Mouse (Mus musculus) heart, embryonic 12.5 days (tissue): ENCODE data around the gene Ovol3. TPM values are rescaled to one million over a fixed set of nuclear protein-coding genes. Genes with fewer than 3 reads are reported as not detected.

ENCODE experiments used
- ATAC-seq: fragments of 200-750 bp; cut with Nextera tagmentation; 2 replicates; pipeline ENCODE4 v1.8.0; 2017; ENCODE audit warnings: moderate TSS enrichment, moderate library complexity; ENCODE audit not compliant: insufficient number of reproducible peaks, low FRiP score
- H3K27ac ChIP-seq: fragments of 300-500 bp; sonication (generic); 2 replicates; pipeline ENCODE4 v1.5.1; 2016; ENCODE audit warnings: mild to moderate bottlenecking, moderate library complexity; ENCODE audit not compliant: poor library complexity, severe bottlenecking
- H3K27me3 ChIP-seq: fragments of 300-500 bp; sonication (generic); replicated peaks from 2 replicates; pipeline ENCODE4 v1.6.1; 2016; ENCODE audit warnings: mild to moderate bottlenecking, moderate library complexity
- H3K36me3 ChIP-seq: fragments of 300-500 bp; sonication (generic); 2 replicates; pipeline ENCODE4 v1.6.1; 2016; ENCODE audit warnings: mild to moderate bottlenecking, moderate library complexity
- H3K4me1 ChIP-seq: fragments of 300-500 bp; sonication (generic); replicated peaks from 2 replicates; pipeline ENCODE4 v1.6.1; 2016; ENCODE audit warnings: mild to moderate bottlenecking
- H3K4me2 ChIP-seq: fragments of 300-500 bp; sonication (generic); 2 replicates; pipeline ENCODE4 v1.6.1; 2016; ENCODE audit warnings: mild to moderate bottlenecking, moderate library complexity
- H3K4me3 ChIP-seq: fragments of 300-500 bp; sonication (generic); 2 replicates; pipeline ENCODE4 v1.5.1; 2016; ENCODE audit warnings: mild to moderate bottlenecking
- H3K9ac ChIP-seq: fragments of 300-500 bp; sonication (generic); 2 replicates; pipeline ENCODE4 v1.6.1; 2016; ENCODE audit warnings: mild to moderate bottlenecking, moderate library complexity
- H3K9me3 ChIP-seq: fragments of 300-500 bp; sonication (generic); replicated peaks from 2 replicates; pipeline ENCODE4 v1.6.1; 2016; ENCODE audit warnings: mild to moderate bottlenecking, moderate library complexity
- WGBS: fragments of 180-500 bp; shearing (Covaris S2); methylation state at CpG from one replicate; pipeline ENCODE4 v1.1.7; 2016; 5-methylcytosine and 5-hydroxymethylcytosine counted together
- polyA plus RNA-seq: library from polyadenylated mRNA; unstranded; fragments of >200 nt; fragmentation: Nextera tagmentation; extraction: Ambion mirVana; gene quantifications from 2 replicates; pipeline ENCODE4 v1.2.1, GENCODE M21; 2016

Gene Ovol3
- polyA plus RNA-seq = not detected in 2 replicates

DNA sequence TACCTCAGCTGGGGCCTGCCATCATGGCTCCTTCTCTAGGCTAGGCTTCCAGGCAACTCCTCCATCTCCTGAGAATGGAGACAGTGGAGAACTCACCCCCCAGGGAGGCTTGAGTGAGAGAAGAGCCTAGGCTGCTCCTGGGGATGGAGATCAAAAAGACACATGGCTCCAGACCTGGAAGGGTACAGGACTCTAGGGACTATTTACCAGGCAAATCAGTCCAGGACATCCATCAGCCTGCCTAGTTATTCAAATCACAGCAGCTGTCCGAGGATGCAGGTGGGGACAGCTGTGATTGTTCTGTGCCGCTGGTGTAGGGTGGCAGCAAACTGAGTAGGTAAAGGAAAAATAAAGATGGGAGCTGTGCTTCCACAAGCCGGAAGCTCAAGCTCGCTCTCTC, at the start of gene Ovol3:
Ovol3 (minus strand) TSS at position 101 of the 400 bp plus-strand sequence.
- H3K4me2 ChIP-seq = no peak within 1 kb of the TSS
- no peak for ATAC-seq
- 81% methylated on average over 4 of the region's 4 CpGs for WGBS
- no peaks in the 10 kb centered on the region for H3K9me3 ChIP-seq
- H3K4me3 ChIP-seq = no peak within 1 kb of the TSS
- peaks cover 28% of the 10 kb centered on the region for H3K36me3 ChIP-seq
- H3K4me1 ChIP-seq = peaks cover 16% of the 10 kb centered on the region
- no peak within 1 kb of the TSS for H3K9ac ChIP-seq
- H3K27ac ChIP-seq = no peak within 1 kb of the TSS
- no peaks in the 10 kb centered on the region for H3K27me3 ChIP-seq

DNA sequence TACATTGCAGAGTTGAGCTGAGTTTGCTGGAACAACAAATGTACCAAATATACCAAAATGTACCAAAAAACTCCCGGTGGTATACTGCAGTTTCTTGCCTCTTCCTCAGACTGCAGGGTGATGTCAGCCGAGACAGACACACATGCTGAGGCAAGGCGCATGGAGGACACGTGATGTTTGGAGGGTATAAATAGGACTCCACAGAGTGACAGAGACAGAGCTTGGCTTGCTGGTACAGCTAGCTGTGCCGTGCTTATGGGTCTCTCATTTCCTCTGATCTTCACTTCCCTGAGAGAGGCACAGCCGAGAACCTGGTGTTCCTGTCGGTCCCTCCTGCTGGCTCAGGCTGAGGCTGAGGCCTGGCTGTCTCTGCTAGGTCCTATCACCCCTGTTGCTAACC, 47.2 kb upstream of the Ovol3 start:
- Histone ChIP-seq H3K9me3 (no peaks in the 10 kb centered on the region), H3K36me3 (no peaks in the 10 kb centered on the region), H3K9ac (0 out of 2 replicates have a peak overlapping the region, but pooled peaks have one; percentile 32), H3K27ac (no peak overlapping the region), H3K4me1 (peaks cover 10% of the 10 kb centered on the region), H3K4me3 (no peak overlapping the region), H3K4me2 (no peak overlapping the region), H3K27me3 (no peaks in the 10 kb centered on the region)
- 63% methylated on average over 7 of the region's 7 CpGs for WGBS
- no peak for ATAC-seq

DNA sequence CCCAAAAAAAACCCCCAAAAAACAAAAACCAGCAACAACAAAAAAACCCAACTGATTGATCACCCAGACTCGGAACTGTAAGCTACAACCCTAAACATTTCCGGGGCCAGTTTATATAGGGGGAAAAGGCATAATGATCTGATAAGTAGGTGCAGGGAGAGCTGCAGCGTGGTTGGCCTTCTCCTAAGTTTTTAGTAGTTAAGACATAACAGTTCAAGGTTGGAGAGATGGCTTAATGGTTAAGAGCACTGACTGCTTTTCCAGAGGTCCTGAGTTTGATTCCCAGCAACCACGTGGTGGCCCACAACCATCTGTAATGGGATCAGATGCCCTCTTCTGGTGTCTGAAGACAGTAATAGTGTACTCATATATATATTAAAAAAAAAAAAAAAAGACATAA, 46.0 kb upstream of the Ovol3 start:
- no peaks in the 10 kb centered on the region for H3K9me3 ChIP-seq
- H3K4me3 ChIP-seq = no peak overlapping the region
- H3K27me3 ChIP-seq = no peaks in the 10 kb centered on the region
- peaks cover 10% of the 10 kb centered on the region for H3K4me1 ChIP-seq
- no peak overlapping the region for H3K9ac ChIP-seq
- no peaks in the 10 kb centered on the region for H3K36me3 ChIP-seq
- H3K27ac ChIP-seq = no peak overlapping the region
- WGBS = 72% methylated on average over 4 of the region's 4 CpGs
- 0 out of 2 replicates have a peak overlapping the region, but pooled peaks have one; percentile 84 for H3K4me2 ChIP-seq
- no peak for ATAC-seq

DNA sequence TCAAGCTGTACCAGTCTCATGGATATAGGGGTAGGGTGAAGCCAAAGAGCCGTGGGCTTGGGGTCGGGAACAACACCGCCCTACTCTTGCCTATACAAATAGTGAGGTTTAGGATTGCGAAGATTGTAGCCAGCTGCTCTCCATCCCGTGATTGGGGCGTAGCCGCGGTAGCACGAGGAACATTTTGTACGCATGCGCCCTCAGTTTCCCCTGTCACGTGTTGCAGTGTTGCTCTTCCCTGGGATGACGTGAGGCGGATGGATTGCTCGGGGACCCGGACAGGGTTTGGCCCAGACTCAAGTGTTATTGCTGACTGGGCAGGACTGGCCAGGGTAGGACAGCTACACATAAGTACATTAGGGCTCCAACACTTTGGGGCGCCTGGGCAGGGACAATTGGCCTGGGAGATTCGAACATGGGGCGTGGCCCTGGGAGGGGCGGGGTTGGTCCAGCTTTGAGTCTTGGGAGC, 45.2 kb upstream of the Ovol3 start:
- Histone ChIP-seq H3K27ac (peak overlapping the region; percentile 98), H3K36me3 (no peaks in the 10 kb centered on the region), H3K9me3 (no peaks in the 10 kb centered on the region), H3K4me3 (peak overlapping the region; percentile 79), H3K27me3 (no peaks in the 10 kb centered on the region), H3K4me2 (peak overlapping the region; percentile 84), H3K4me1 (peaks cover 10% of the 10 kb centered on the region), H3K9ac (peak overlapping the region; percentile 64)
- under 1% methylated on average over 20 of the region's 20 CpGs for WGBS
- ATAC-seq = peak; percentile 84

DNA sequence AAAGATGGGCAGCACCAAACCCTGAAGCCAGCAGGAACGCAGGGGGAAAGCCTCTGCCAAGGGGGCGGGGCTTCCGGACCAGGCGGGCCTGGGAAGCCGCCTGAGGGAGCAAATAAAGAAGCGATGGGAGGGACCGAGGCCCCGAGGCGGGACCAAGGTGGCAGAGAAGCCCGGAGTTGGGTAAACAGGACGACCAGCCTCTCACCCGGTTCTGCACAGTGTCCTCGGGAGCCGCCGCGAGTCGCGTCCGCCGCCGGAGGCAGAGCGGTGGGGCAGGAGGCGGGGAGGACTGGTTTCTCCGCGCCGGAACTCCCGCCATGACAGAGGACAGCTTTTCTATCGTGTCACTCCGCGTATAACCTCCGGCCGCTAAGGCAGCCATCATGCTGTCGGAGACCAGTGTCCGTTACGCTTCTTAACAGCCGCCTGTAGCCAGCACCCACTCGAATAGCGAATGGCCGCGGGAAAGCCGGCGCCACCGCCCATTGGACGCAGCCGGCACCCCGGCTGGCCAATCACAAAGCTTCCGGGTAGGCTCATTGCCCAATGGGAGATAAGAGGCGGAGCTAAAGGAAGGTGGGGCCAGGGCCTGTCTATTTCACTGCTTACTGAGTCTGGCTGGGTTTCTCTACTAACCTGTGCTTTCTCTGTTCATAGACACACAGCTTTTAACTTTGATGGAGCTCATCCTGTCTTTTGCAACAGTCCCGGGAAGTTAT, 44.6 kb upstream of the Ovol3 start, which contains the start of the genes Thap8 and Wdr62:
Thap8 (plus strand) TSS at position 144 of the 719 bp plus-strand sequence.
Wdr62 (minus strand) TSS at position 469 of the 719 bp plus-strand sequence.
- Histone ChIP-seq H3K9me3 (no peaks in the 10 kb centered on the region), H3K4me3 (peak within 1 kb of the TSS; percentile 79), H3K27me3 (no peaks in the 10 kb centered on the region), H3K27ac (peak within 1 kb of the TSS; percentile 98), H3K4me1 (peaks cover 12% of the 10 kb centered on the region), H3K36me3 (no peaks in the 10 kb centered on the region), H3K9ac (peak within 1 kb of the TSS; percentile 80), H3K4me2 (peak within 1 kb of the TSS; percentile 84)
- WGBS = under 1% methylated on average over 49 of the region's 49 CpGs
- peak; percentile 96 for ATAC-seq

DNA sequence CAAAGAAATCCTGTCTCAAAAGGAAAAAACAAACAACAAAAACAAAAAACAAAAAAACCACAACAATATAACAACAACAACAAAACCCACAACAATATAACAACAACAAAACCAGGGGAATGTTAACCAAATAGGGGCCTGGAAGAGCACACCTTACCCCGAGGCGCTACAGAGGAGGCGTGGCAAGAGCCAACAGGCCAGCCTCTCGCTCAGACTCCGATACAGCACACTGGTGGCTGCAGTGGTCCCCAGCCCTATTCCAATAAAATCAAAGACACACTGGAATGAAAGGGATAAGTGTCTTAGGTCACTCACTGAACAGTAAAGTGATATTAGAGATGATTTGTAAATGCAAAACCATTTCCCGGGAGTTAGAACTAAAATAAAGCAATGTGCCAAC, 44.0 kb upstream of the Ovol3 start:
- WGBS = 1% methylated on average over 6 of the region's 6 CpGs
- Histone ChIP-seq H3K36me3 (no peaks in the 10 kb centered on the region), H3K4me3 (peak overlapping the region; percentile 79), H3K9ac (peak overlapping the region; percentile 80), H3K4me2 (peak overlapping the region; percentile 84), H3K27me3 (no peaks in the 10 kb centered on the region), H3K4me1 (peaks cover 18% of the 10 kb centered on the region), H3K9me3 (no peaks in the 10 kb centered on the region), H3K27ac (peak overlapping the region; percentile 98)
- ATAC-seq = no peak

DNA sequence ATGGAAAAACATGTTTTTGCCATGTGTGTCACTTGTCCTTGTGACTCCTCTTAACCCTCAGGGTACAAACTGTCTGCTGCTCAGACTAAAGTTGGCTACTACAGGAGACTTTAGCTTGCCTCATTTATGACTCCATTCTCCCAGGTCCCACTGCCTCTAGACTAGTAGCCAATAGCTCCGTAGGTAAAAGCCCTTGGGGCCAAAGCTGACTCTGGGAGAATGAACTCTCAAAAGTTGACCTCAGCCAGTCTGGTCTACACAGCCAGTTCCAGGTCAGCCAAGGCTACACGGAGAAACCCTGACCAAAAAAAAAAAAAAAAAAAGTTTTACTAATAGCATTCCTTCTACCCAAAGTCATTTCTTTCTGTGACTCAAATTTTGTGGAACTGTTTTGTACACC, 43.4 kb upstream of the Ovol3 start:
- Histone ChIP-seq H3K9me3 (no peaks in the 10 kb centered on the region), H3K4me3 (no peak overlapping the region), H3K4me1 (peaks cover 21% of the 10 kb centered on the region), H3K9ac (no peak overlapping the region), H3K27me3 (no peaks in the 10 kb centered on the region), H3K4me2 (peak overlapping the region; percentile 84), H3K27ac (no peak overlapping the region), H3K36me3 (no peaks in the 10 kb centered on the region)
- ATAC-seq = no peak
- WGBS = 60% methylated on average over 2 of the region's 2 CpGs

DNA sequence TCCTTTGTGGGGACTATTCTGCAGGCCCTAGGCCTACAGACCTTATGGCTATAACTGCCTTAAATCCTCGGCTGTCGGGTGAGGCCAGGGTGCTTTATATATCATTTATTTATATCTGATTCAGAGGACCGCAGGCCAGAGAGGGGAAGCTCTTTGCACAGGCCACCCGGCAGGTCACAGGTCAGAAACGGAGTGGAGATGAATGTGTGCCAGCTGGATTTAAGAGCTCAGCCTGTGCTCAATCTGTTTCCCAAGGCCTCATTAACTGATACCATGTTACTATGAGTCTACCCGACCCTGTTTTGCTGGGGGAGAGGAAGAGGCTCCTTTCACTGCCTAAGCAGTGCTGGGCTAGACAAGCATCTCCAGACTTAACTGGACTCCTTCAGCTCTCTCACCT, 38.9 kb upstream of the Ovol3 start:
- no peak overlapping the region for H3K27ac ChIP-seq
- no peak overlapping the region for H3K9ac ChIP-seq
- H3K36me3 ChIP-seq = peaks cover 32% of the 10 kb centered on the region
- no peak overlapping the region for H3K4me2 ChIP-seq
- no peak for ATAC-seq
- H3K4me1 ChIP-seq = peaks cover 14% of the 10 kb centered on the region
- H3K27me3 ChIP-seq = no peaks in the 10 kb centered on the region
- H3K9me3 ChIP-seq = no peaks in the 10 kb centered on the region
- 75% methylated on average over 6 of the region's 6 CpGs for WGBS
- no peak overlapping the region for H3K4me3 ChIP-seq

DNA sequence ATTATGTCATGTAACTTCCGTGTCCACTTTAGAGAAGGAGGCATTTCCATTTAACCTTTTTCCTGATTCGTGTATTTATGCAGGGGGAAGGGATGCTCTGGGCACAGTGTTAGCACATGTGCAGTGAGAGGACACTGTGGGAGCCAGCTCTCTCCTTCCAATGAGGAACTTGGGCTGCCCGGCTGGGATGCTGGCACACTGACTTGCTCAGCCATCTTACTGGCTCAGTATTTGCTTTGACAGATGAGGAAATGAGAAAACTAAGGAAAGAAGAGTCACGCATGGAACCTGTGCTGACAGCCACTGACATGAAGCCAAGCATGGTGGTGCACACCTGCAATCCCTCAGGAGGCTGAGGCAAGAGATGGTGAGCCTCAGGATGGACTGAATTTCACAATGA, 34.1 kb upstream of the Ovol3 start:
- no peak for ATAC-seq
- H3K9me3 ChIP-seq = no peaks in the 10 kb centered on the region
- H3K36me3 ChIP-seq = peaks cover 64% of the 10 kb centered on the region
- no peaks in the 10 kb centered on the region for H3K27me3 ChIP-seq
- no peak overlapping the region for H3K4me3 ChIP-seq
- 86% methylated on average over 4 of the region's 4 CpGs for WGBS
- H3K27ac ChIP-seq = no peak overlapping the region
- H3K4me1 ChIP-seq = peaks cover 12% of the 10 kb centered on the region
- H3K9ac ChIP-seq = no peak overlapping the region
- H3K4me2 ChIP-seq = no peak overlapping the region

DNA sequence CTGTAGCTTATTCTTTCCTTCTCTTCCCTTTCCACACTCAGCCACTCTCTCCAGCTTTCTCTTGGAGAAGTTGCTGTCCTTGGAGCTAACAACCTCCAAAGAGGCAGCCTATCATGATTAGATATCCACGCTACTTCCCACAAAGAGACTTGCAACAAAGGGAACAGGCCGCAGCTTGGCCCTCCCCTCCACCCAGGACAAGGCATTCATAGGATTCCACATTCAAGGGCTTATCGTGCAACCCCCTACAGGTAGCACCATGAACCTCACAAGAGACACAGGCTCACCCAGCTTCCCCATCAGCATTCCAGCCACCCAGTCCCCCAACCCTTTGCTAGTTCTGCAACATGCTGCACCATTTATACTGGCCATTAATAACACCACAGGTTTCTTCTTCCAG, 31.3 kb upstream of the Ovol3 start:
- Histone ChIP-seq H3K9me3 (no peaks in the 10 kb centered on the region), H3K4me1 (peaks cover 8% of the 10 kb centered on the region), H3K9ac (no peak overlapping the region), H3K4me2 (no peak overlapping the region), H3K27me3 (no peaks in the 10 kb centered on the region), H3K4me3 (no peak overlapping the region), H3K27ac (peak overlapping the region; percentile 5; the same call in 1 of the 2 replicates), H3K36me3 (peaks cover 68% of the 10 kb centered on the region)
- no peak for ATAC-seq
- WGBS = 45% methylated on average over 3 of the region's 3 CpGs

DNA sequence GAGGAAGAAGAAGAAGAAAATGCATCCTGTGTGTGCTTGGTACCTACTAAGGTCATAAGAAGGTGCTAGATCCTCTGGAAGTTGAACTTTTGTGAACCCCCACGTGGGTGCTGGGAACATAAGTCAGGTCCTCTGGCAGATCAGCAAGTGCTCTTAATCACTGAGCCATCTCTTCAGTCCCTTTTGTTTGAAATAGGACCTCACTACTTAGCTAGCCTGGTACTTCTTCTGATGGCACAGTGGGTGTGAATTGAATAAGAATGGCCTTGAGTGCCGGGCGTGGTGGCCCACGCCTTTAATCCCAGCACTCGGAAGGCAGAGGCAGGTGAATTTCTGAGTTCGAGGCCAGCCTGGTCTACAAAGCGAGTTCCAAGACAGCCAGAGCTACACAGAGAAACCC, 30.4 kb upstream of the Ovol3 start:
- Histone ChIP-seq H3K36me3 (peaks cover 69% of the 10 kb centered on the region), H3K9me3 (no peaks in the 10 kb centered on the region), H3K27ac (no peak overlapping the region), H3K9ac (no peak overlapping the region), H3K27me3 (no peaks in the 10 kb centered on the region), H3K4me1 (peaks cover 8% of the 10 kb centered on the region), H3K4me2 (no peak overlapping the region), H3K4me3 (no peak overlapping the region)
- 84% methylated on average over 7 of the region's 7 CpGs for WGBS
- no peak for ATAC-seq
